Mouse (Mus musculus): Measurements from ENCODE around the gene Taf15. TPM values are rescaled to one million over a fixed set of nuclear protein-coding genes. Genes with fewer than 3 reads are reported as not detected.

Gene Taf15
- polyA plus RNA-seq, 1 experiment from 2014 or later: 8.3 TPM

- 88% methylated on average over 3 of the region's 3 CpGs for WGBS
- ATAC-seq (replicated peaks; ENCODE audit: extremely low read depth, insufficient read depth, low FRiP score): no peak
- Histone ChIP-seq H3K27ac (ENCODE audit: low read length) (no peak within 1 kb of the TSS), H3K9ac (ENCODE audit: low read length) (no peak within 1 kb of the TSS), H3K4me1 (ENCODE audit: control insufficient read depth, insufficient read depth, low read length) (no peaks in the 10 kb centered on the region), H3K27me3 (ENCODE audit: control insufficient read depth, insufficient read depth, low read length) (no peaks in the 10 kb centered on the region; the same call in 1 of the 2 replicates), H3K4me2 (ENCODE audit: low read depth, low read length) (no peak within 1 kb of the TSS), H3K36me3 (ENCODE audit: control insufficient read depth, insufficient read depth) (no peaks in the 10 kb centered on the region), H3K9me3 (replicated peaks; ENCODE audit: control insufficient read depth, low read length) (no peaks in the 10 kb centered on the region), H3K4me3 (ENCODE audit: low read length) (no peak within 1 kb of the TSS)
These were observed 49.2 kb downstream of the Taf15 start, which contains the start of gene Heatr9 for GRCm38 (mm10) chr11:83522075-83522474. Gene Heatr9 (minus strand): TSS chr11:83522175.

DNA sequence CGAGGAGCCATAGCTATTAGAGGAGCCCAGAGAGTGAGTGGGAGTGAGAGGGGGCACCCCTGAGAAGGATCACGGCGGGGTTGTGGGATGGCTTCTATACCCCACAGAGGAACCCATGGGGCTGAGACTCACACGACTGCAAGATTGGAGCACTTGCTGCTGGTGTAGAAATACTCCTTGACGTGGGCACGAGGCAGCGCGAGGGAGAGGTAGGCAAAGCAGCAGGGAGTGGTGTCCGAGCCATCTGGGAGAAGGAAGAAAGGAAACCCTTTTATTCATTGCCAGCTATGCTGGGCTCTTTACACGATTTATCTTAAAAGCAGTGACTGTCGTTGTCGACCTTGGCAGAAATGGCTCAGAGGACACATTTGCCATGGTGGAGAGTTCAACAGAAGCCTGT lies 56.1 kb downstream of the Taf15 start:
- Histone ChIP-seq H3K4me1 (ENCODE audit: control insufficient read depth, insufficient read depth, low read length) (no peaks in the 10 kb centered on the region), H3K4me2 (ENCODE audit: low read depth, low read length) (no peak overlapping the region), H3K36me3 (ENCODE audit: control insufficient read depth, insufficient read depth) (no peaks in the 10 kb centered on the region), H3K4me3 (ENCODE audit: low read length) (no peak overlapping the region), H3K27me3 (ENCODE audit: control insufficient read depth, insufficient read depth, low read length) (no peaks in the 10 kb centered on the region), H3K9ac (ENCODE audit: low read length) (no peak overlapping the region), H3K9me3 (replicated peaks; ENCODE audit: control insufficient read depth, low read length) (no peaks in the 10 kb centered on the region), H3K27ac (ENCODE audit: low read length) (no peak overlapping the region)
- 62% methylated on average over 12 of the region's 12 CpGs for WGBS
- no peak for ATAC-seq (replicated peaks; ENCODE audit: extremely low read depth, insufficient read depth, low FRiP score)

DNA sequence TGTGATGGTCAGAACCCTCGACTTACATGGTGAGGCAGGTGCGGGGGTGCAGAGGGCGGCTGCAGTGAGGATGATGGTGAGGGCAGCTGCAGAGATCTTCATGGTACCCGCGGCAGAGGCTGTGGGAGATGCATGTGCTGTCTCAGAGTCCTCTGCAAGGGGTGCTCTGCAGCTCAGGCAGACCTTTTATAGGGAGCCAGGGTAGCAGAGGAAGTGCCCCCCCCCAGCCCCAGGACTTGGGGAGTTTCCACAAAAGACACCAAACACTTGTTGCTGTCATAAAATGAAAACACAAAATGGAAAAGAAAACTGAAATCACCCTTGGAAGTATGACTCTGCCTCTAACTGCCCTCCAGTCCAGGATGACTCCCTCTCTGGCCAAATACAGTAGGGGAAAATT lies 57.5 kb downstream of the Taf15 start, which contains the start of gene Ccl5:
Ccl5 (minus strand) TSS at position 159 of the 400 bp plus-strand sequence.
- no peaks in the 10 kb centered on the region for H3K9me3 ChIP-seq (replicated peaks; ENCODE audit: control insufficient read depth, low read length)
- H3K4me3 ChIP-seq (ENCODE audit: low read length): no peak within 1 kb of the TSS
- H3K36me3 ChIP-seq (ENCODE audit: control insufficient read depth, insufficient read depth): no peaks in the 10 kb centered on the region
- H3K27me3 ChIP-seq (ENCODE audit: control insufficient read depth, insufficient read depth, low read length): no peaks in the 10 kb centered on the region
- 0 out of 2 replicates have a peak, but pooled peaks cover 3% of the 10 kb centered on the region for H3K4me1 ChIP-seq (ENCODE audit: control insufficient read depth, insufficient read depth, low read length)
- H3K4me2 ChIP-seq (ENCODE audit: low read depth, low read length): no peak within 1 kb of the TSS
- no peak within 1 kb of the TSS for H3K9ac ChIP-seq (ENCODE audit: low read length)
- 78% methylated on average over 5 of the region's 5 CpGs for WGBS
- ATAC-seq (replicated peaks; ENCODE audit: extremely low read depth, insufficient read depth, low FRiP score): no peak
- H3K27ac ChIP-seq (ENCODE audit: low read length): no peak within 1 kb of the TSS

DNA sequence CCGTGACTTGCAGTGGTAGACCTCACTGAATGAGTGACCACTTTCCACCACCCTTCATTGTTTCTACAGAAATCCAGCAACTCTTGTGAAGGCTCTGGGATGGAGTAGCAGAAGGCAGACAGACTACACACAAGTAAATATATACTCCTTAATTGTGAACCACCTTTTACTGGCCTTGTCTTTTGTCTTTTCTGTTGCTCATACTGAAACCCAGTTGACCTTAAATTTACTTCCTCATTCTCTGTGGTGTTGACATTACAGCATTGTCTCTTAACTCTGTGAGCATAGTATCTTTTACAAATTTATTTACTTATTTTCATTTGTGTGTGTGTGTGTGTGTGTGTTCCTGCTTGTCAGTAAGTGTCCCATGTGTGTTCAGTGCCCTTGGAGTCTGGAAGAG lies 60.3 kb downstream of the Taf15 start:
- H3K4me2 ChIP-seq (ENCODE audit: low read depth, low read length): no peak overlapping the region
- no peaks in the 10 kb centered on the region for H3K27me3 ChIP-seq (ENCODE audit: control insufficient read depth, insufficient read depth, low read length)
- H3K9me3 ChIP-seq (replicated peaks; ENCODE audit: control insufficient read depth, low read length): no peaks in the 10 kb centered on the region
- no peak for ATAC-seq (replicated peaks; ENCODE audit: extremely low read depth, insufficient read depth, low FRiP score)
- no peaks in the 10 kb centered on the region for H3K36me3 ChIP-seq (ENCODE audit: control insufficient read depth, insufficient read depth)
- H3K27ac ChIP-seq (ENCODE audit: low read length): no peak overlapping the region
- no peak overlapping the region for H3K9ac ChIP-seq (ENCODE audit: low read length)
- WGBS: 76% methylated on average over 1 of the region's 1 CpGs
- H3K4me1 ChIP-seq (ENCODE audit: control insufficient read depth, insufficient read depth, low read length): 0 out of 2 replicates have a peak, but pooled peaks cover 3% of the 10 kb centered on the region
- H3K4me3 ChIP-seq (ENCODE audit: low read length): no peak overlapping the region

- WGBS: 66% methylated on average over 8 of the region's 8 CpGs
- Histone ChIP-seq H3K36me3 (ENCODE audit: control insufficient read depth, insufficient read depth) (no peaks in the 10 kb centered on the region), H3K27ac (ENCODE audit: low read length) (no peak overlapping the region), H3K4me3 (ENCODE audit: low read length) (no peak overlapping the region), H3K9me3 (replicated peaks; ENCODE audit: control insufficient read depth, low read length) (no peaks in the 10 kb centered on the region), H3K9ac (ENCODE audit: low read length) (no peak overlapping the region), H3K4me1 (ENCODE audit: control insufficient read depth, insufficient read depth, low read length) (0 out of 2 replicates have a peak, but pooled peaks cover 3% of the 10 kb centered on the region), H3K4me2 (ENCODE audit: low read depth, low read length) (peak overlapping the region; percentile 33; the same call in 1 of the 2 replicates), H3K27me3 (ENCODE audit: control insufficient read depth, insufficient read depth, low read length) (no peaks in the 10 kb centered on the region)
- ATAC-seq (replicated peaks; ENCODE audit: extremely low read depth, insufficient read depth, low FRiP score): no peak
These were observed 61.3 kb downstream of the Taf15 start for GRCm38 (mm10) chr11:83534143-83534542.

DNA sequence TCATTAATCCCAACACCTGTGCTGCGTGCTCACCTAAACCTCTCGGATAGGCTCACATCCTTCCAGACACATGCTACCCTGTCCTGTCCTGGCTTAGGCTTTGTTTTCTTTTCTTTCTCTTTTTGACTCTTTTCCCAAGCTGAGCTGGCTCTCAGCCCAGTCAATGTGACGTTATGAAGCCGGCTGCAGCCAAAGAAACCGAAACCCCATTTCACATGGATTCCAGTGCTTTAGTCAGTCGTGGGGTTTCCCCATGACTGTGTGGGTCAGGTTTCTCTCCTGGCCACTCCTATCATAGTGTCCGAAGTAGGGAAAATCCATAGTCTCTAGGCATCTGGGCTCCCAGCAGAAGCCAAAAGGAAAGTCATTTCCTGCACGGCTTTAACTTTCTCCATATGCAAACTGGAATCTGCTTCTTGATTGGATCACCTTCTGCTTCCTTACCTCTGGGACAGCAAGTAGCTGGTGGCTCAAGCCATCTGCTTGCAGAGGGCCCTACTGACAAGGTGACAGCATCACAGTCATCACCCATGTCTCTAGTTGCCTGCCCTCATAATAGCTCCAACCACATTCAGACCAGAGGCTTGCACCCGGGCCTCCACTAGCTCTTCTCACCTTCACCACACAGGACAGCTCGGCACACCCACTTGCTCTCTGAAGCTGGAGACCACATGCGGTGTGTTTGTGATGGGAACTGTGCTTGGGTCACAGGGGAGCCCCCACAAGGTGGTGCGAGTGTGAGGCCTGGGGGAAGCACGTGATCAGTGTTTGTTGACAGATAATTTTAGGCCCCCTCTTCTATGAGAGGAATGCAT lies 61.9 kb downstream of the Taf15 start:
- no peak overlapping the region for H3K4me3 ChIP-seq (ENCODE audit: low read length)
- ATAC-seq (replicated peaks; ENCODE audit: extremely low read depth, insufficient read depth, low FRiP score): peak; percentile 81; the same call in 1 of the 2 replicates
- H3K9ac ChIP-seq (ENCODE audit: low read length): no peak overlapping the region
- no peaks in the 10 kb centered on the region for H3K9me3 ChIP-seq (replicated peaks; ENCODE audit: control insufficient read depth, low read length)
- H3K4me2 ChIP-seq (ENCODE audit: low read depth, low read length): peak overlapping the region; percentile 33; the same call in 1 of the 2 replicates
- H3K36me3 ChIP-seq (ENCODE audit: control insufficient read depth, insufficient read depth): no peaks in the 10 kb centered on the region
- no peak overlapping the region; the same call in 1 of the 2 replicates for H3K27ac ChIP-seq (ENCODE audit: low read length)
- WGBS: 35% methylated on average over 13 of the region's 13 CpGs
- H3K27me3 ChIP-seq (ENCODE audit: control insufficient read depth, insufficient read depth, low read length): no peaks in the 10 kb centered on the region
- H3K4me1 ChIP-seq (ENCODE audit: control insufficient read depth, insufficient read depth, low read length): 0 out of 2 replicates have a peak, but pooled peaks cover 3% of the 10 kb centered on the region

DNA sequence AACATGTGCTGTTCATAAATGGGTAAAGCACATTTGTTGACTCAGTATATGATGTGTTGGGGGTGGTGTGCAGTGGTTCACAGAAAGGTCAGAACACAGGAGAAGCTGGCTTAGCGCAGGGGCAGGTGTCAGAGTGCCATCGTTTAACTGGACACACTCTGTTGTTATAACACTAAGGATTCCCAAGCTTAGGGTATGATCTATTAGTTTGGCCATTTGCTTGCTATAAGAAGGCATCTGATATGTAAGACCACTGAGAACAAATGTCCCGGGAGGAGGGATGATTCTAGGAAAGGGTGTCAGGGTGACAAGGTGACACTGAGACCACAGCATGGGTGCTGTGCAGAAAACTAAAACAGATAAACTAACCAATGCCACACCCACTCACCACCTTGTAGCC lies 63.9 kb downstream of the Taf15 start:
- Histone ChIP-seq H3K4me2 (ENCODE audit: low read depth, low read length) (no peak overlapping the region), H3K4me3 (ENCODE audit: low read length) (no peak overlapping the region), H3K36me3 (ENCODE audit: control insufficient read depth, insufficient read depth) (no peaks in the 10 kb centered on the region), H3K27me3 (ENCODE audit: control insufficient read depth, insufficient read depth, low read length) (no peaks in the 10 kb centered on the region), H3K9ac (ENCODE audit: low read length) (no peak overlapping the region), H3K27ac (ENCODE audit: low read length) (no peak overlapping the region), H3K4me1 (ENCODE audit: control insufficient read depth, insufficient read depth, low read length) (0 out of 2 replicates have a peak, but pooled peaks cover 3% of the 10 kb centered on the region), H3K9me3 (replicated peaks; ENCODE audit: control insufficient read depth, low read length) (no peaks in the 10 kb centered on the region)
- no peak for ATAC-seq (replicated peaks; ENCODE audit: extremely low read depth, insufficient read depth, low FRiP score)
- WGBS: 68% methylated on average over 3 of the region's 3 CpGs

GRCm38 (mm10) chr11:83538705-83539314 lies 65.9 kb downstream of the Taf15 start:
- Histone ChIP-seq H3K27ac (ENCODE audit: low read length) (no peak overlapping the region), H3K4me2 (ENCODE audit: low read depth, low read length) (no peak overlapping the region), H3K4me1 (ENCODE audit: control insufficient read depth, insufficient read depth, low read length) (0 out of 2 replicates have a peak, but pooled peaks cover 3% of the 10 kb centered on the region), H3K36me3 (ENCODE audit: control insufficient read depth, insufficient read depth) (no peaks in the 10 kb centered on the region), H3K27me3 (ENCODE audit: control insufficient read depth, insufficient read depth, low read length) (no peaks in the 10 kb centered on the region), H3K9me3 (replicated peaks; ENCODE audit: control insufficient read depth, low read length) (0 out of 2 replicates have a peak, but pooled peaks cover 3% of the 10 kb centered on the region), H3K9ac (ENCODE audit: low read length) (no peak overlapping the region), H3K4me3 (ENCODE audit: low read length) (no peak overlapping the region)
- ATAC-seq (replicated peaks; ENCODE audit: extremely low read depth, insufficient read depth, low FRiP score): no peak
- WGBS: 72% methylated on average over 3 of the region's 3 CpGs

GRCm38 (mm10) chr11:83540931-83541330 lies 68.0 kb downstream of the Taf15 start:
- H3K4me1 ChIP-seq (ENCODE audit: control insufficient read depth, insufficient read depth, low read length): no peaks in the 10 kb centered on the region
- WGBS: 53% methylated on average over 2 of the region's 2 CpGs
- H3K27me3 ChIP-seq (ENCODE audit: control insufficient read depth, insufficient read depth, low read length): no peaks in the 10 kb centered on the region
- no peak; the same call in 1 of the 2 replicates for ATAC-seq (replicated peaks; ENCODE audit: extremely low read depth, insufficient read depth, low FRiP score)
- H3K4me2 ChIP-seq (ENCODE audit: low read depth, low read length): no peak overlapping the region
- H3K27ac ChIP-seq (ENCODE audit: low read length): no peak overlapping the region
- H3K36me3 ChIP-seq (ENCODE audit: control insufficient read depth, insufficient read depth): no peaks in the 10 kb centered on the region
- 0 out of 2 replicates have a peak, but pooled peaks cover 3% of the 10 kb centered on the region for H3K9me3 ChIP-seq (replicated peaks; ENCODE audit: control insufficient read depth, low read length)
- H3K9ac ChIP-seq (ENCODE audit: low read length): no peak overlapping the region
- no peak overlapping the region for H3K4me3 ChIP-seq (ENCODE audit: low read length)

Data from heart, embryonic 16.5 days (tissue).